Mouse (Mus musculus) intestine, embryonic 16.5 days (tissue): ENCODE data around the gene Tmprss6. TPM values are rescaled to one million over a fixed set of nuclear protein-coding genes. Genes with fewer than 3 reads are reported as not detected.

Experiments used
- ATAC-seq: fragments of 200-750 bp; cut with Nextera tagmentation; 2 replicates; pipeline ENCODE4 v1.8.0; 2017; ENCODE audit warnings: moderate TSS enrichment, moderate library complexity
- H3K27ac ChIP-seq: fragments of 300-500 bp; sonication (generic); 2 replicates; pipeline ENCODE4 v1.5.1; 2014; ENCODE audit warnings: mild to moderate bottlenecking, low read length
- H3K27me3 ChIP-seq: fragments of 300-500 bp; sonication (generic); replicated peaks from 2 replicates; pipeline ENCODE4 v1.6.1; 2014; ENCODE audit warnings: low read length, control low read depth, mixed read lengths; ENCODE audit not compliant: control insufficient read depth, insufficient read depth
- H3K36me3 ChIP-seq: fragments of 300-500 bp; sonication (generic); 2 replicates; pipeline ENCODE4 v1.6.1; 2014; ENCODE audit warnings: low read length, control low read depth; ENCODE audit not compliant: control insufficient read depth, insufficient read depth
- H3K4me1 ChIP-seq: fragments of 300-500 bp; sonication (generic); 2 replicates; pipeline ENCODE4 v1.6.1; 2014; ENCODE audit warnings: low read length, control low read depth, mixed read lengths; ENCODE audit not compliant: control insufficient read depth, insufficient read depth
- H3K4me2 ChIP-seq: fragments of 300-500 bp; sonication (generic); 2 replicates; pipeline ENCODE4 v1.6.1; 2014; ENCODE audit warnings: low read depth, low read length, control low read depth
- H3K4me3 ChIP-seq: fragments of 300-500 bp; sonication (generic); 2 replicates; pipeline ENCODE4 v1.5.1; 2014; ENCODE audit warnings: mild to moderate bottlenecking, low read length
- H3K9ac ChIP-seq: fragments of 300-500 bp; sonication (generic); 2 replicates; pipeline ENCODE4 v1.6.1; 2014; ENCODE audit warnings: low read depth, low read length
- H3K9me3 ChIP-seq: fragments of 300-500 bp; sonication (generic); 2 replicates; pipeline ENCODE4 v1.6.1; 2016; ENCODE audit warnings: low read length, control low read depth; ENCODE audit not compliant: control insufficient read depth
- WGBS: fragments of 180-500 bp; shearing (Covaris S2); extraction: QIAGEN DNeasy Blood & Tissue Kit; methylation state at CpG from one replicate; pipeline ENCODE4 v1.1.7; 2014; 5-methylcytosine and 5-hydroxymethylcytosine counted together
- polyA plus RNA-seq: library from polyadenylated mRNA; unstranded; fragments of >200 nt; fragmentation: Nextera tagmentation; extraction: Ambion mirVana; gene quantifications from 2 replicates; pipeline ENCODE4 v1.2.1, GENCODE M21; 2015

Gene Tmprss6
- polyA plus RNA-seq, 1 experiment from 2014 or later = 0.82 TPM

- H3K27ac ChIP-seq = no peak overlapping the region
- no peaks in the 10 kb centered on the region for H3K9me3 ChIP-seq
- 72% methylated on average over 7 of the region's 7 CpGs for WGBS
- H3K4me2 ChIP-seq = no peak overlapping the region
- no peak overlapping the region for H3K4me3 ChIP-seq
- peaks cover 43% of the 10 kb centered on the region for H3K27me3 ChIP-seq
- peak; percentile 36 for ATAC-seq
- no peaks in the 10 kb centered on the region for H3K36me3 ChIP-seq
- H3K9ac ChIP-seq = no peak overlapping the region
- peaks cover 26% of the 10 kb centered on the region for H3K4me1 ChIP-seq
These were observed 36.8 kb downstream of the Tmprss6 start for GRCm38 (mm10) chr15:78431541-78432121.

- H3K27ac ChIP-seq = no peak overlapping the region
These were observed 37.6 kb downstream of the Tmprss6 start for GRCm38 (mm10) chr15:78430874-78431273.

GRCm38 (mm10) chr15:78429871-78430622 is 38.4 kb downstream of the Tmprss6 start:
- 81% methylated on average over 13 of the region's 13 CpGs for WGBS
- Histone ChIP-seq H3K36me3 (no peaks in the 10 kb centered on the region), H3K9me3 (no peaks in the 10 kb centered on the region), H3K27ac (no peak overlapping the region; the same call in 1 of the 2 replicates), H3K9ac (peak overlapping the region; percentile 64; the same call in 1 of the 2 replicates), H3K4me2 (peak overlapping the region; percentile 65), H3K4me3 (0 out of 2 replicates have a peak overlapping the region, but pooled peaks have one; percentile 55), H3K27me3 (peaks cover 43% of the 10 kb centered on the region), H3K4me1 (peaks cover 16% of the 10 kb centered on the region)
- ATAC-seq = no peak

More at GRCm38 (mm10) chr15:78430874-78431273, 37.6 kb downstream of the Tmprss6 start:
- no peak overlapping the region for H3K4me2 ChIP-seq
- no peak overlapping the region for H3K9ac ChIP-seq
- H3K27me3 ChIP-seq = peaks cover 40% of the 10 kb centered on the region
- no peak overlapping the region for H3K4me3 ChIP-seq
- H3K36me3 ChIP-seq = no peaks in the 10 kb centered on the region
- 83% methylated on average over 10 of the region's 10 CpGs for WGBS
- H3K4me1 ChIP-seq = peaks cover 19% of the 10 kb centered on the region
- no peak for ATAC-seq
- no peaks in the 10 kb centered on the region for H3K9me3 ChIP-seq

- Histone ChIP-seq H3K4me2 (peak overlapping the region; percentile 65), H3K36me3 (no peaks in the 10 kb centered on the region), H3K9me3 (no peaks in the 10 kb centered on the region), H3K4me3 (peak overlapping the region; percentile 55), H3K4me1 (peaks cover 15% of the 10 kb centered on the region), H3K9ac (peak overlapping the region; percentile 64), H3K27ac (peak overlapping the region; percentile 72), H3K27me3 (peaks cover 52% of the 10 kb centered on the region)
- ATAC-seq = no peak
- 7% methylated on average over 3 of the region's 3 CpGs for WGBS
These were observed 39.3 kb downstream of the Tmprss6 start for GRCm38 (mm10) chr15:78429139-78429459.

- Histone ChIP-seq H3K9ac (peak within 1 kb of the TSS; percentile 64), H3K9me3 (no peaks in the 10 kb centered on the region), H3K4me1 (peaks cover 15% of the 10 kb centered on the region), H3K27me3 (peaks cover 56% of the 10 kb centered on the region), H3K4me3 (peak within 1 kb of the TSS; percentile 55), H3K4me2 (peak within 1 kb of the TSS; percentile 65), H3K36me3 (no peaks in the 10 kb centered on the region), H3K27ac (peak within 1 kb of the TSS; percentile 72)
- under 1% methylated on average over 51 of the region's 52 CpGs for WGBS
- ATAC-seq = peak; percentile 80
These were observed 39.9 kb downstream of the Tmprss6 start, which contains the start of gene Kctd17 for GRCm38 (mm10) chr15:78428391-78429138. Gene Kctd17 (plus strand): TSS chr15:78428564.

GRCm38 (mm10) chr15:78425230-78425629 is 43.2 kb downstream of the Tmprss6 start:
- Histone ChIP-seq H3K4me1 (peaks cover 11% of the 10 kb centered on the region), H3K36me3 (no peaks in the 10 kb centered on the region), H3K27ac (no peak overlapping the region), H3K9me3 (no peaks in the 10 kb centered on the region), H3K9ac (no peak overlapping the region), H3K27me3 (peaks cover 57% of the 10 kb centered on the region), H3K4me3 (no peak overlapping the region), H3K4me2 (no peak overlapping the region)
- WGBS = 60% methylated on average over 4 of the region's 4 CpGs
- ATAC-seq = no peak

- H3K27me3 ChIP-seq = peaks cover 53% of the 10 kb centered on the region
- WGBS = 21% methylated on average over 11 of the region's 11 CpGs
- no peak for ATAC-seq
These were observed 43.9 kb downstream of the Tmprss6 start for GRCm38 (mm10) chr15:78424507-78424906.

GRCm38 (mm10) chr15:78422046-78422956 is 46.1 kb downstream of the Tmprss6 start:
- Histone ChIP-seq H3K4me1 (no peaks in the 10 kb centered on the region), H3K27ac (no peak overlapping the region), H3K27me3 (peaks cover 42% of the 10 kb centered on the region), H3K4me3 (no peak overlapping the region), H3K36me3 (no peaks in the 10 kb centered on the region), H3K9ac (no peak overlapping the region), H3K9me3 (no peaks in the 10 kb centered on the region), H3K4me2 (no peak overlapping the region)
- peak; percentile 81 for ATAC-seq
- WGBS = 14% methylated on average over 16 of the region's 16 CpGs

More at GRCm38 (mm10) chr15:78424507-78424906, 43.9 kb downstream of the Tmprss6 start:
- Histone ChIP-seq H3K4me3 (no peak overlapping the region), H3K27ac (no peak overlapping the region), H3K4me2 (no peak overlapping the region), H3K36me3 (no peaks in the 10 kb centered on the region), H3K4me1 (peaks cover 6% of the 10 kb centered on the region), H3K9me3 (no peaks in the 10 kb centered on the region), H3K9ac (no peak overlapping the region)
